Mouse (Mus musculus): ENCODE measurements around the gene Fosb. TPM values are rescaled to one million over a fixed set of nuclear protein-coding genes. Genes with fewer than 3 reads are reported as not detected.

Fosb gene
- total and polyA plus RNA-seq, 2 experiments from 2014 or later, result 0.10 to 0.80 TPM

DNA sequence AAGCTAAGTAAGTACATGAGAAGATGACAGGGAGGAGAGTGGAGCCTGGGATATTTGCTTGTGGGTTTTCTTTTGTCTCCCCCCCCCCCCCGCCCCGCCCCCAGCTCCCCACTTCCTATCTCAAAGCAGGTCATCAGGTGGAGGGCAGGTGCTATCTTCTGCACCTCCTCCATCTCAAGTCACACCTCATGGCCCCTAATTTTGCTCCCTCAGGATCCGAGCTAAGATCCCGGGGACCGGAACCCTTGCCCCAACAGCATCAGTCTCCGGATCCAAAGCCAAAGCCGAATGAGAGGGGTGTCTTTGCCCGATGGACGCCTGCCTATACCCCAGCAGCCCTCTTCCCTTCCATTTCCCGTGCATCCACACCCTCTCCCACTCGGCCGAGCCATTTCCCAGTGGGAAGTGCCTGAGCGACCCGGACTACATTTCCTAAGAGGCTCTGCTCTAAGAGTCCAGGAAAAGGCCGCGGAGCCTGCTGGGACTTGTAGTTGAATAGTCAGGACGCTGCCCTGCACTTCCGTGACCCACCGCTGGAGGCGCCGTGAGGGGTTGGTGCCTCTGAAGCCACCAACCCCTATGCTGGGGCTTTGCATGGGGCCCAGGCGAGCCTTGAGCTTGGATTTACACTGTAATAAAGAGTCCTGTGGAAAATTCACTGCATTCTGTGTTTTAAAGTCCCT lies 14.2 kb downstream of the Fosb start:
- 18% methylated on average over 22 of the region's 22 CpGs for WGBS
- H3K9ac ChIP-seq (replicated peaks; ENCODE audit: low read depth, low read length), result no peak overlapping the region
- peak; percentile 90 for TF ChIP-seq CTCF (IDR thresholded peaks at IDR 0.05; ENCODE audit: low read depth)
- no peak for TF ChIP-seq EP300 (IDR thresholded peaks at IDR 0.05; ENCODE audit: low read depth)

GRCm38 (mm10) chr7:19290969-19291596 lies 18.8 kb downstream of the Fosb start:
- no peaks in the 10 kb centered on the region for H3K27me3 ChIP-seq (ENCODE audit: control insufficient read depth, insufficient read depth, low read length)
- no peak for TF ChIP-seq EP300 (IDR thresholded peaks at IDR 0.05; ENCODE audit: low read depth)
- no peak for TF ChIP-seq CTCF (IDR thresholded peaks at IDR 0.05; ENCODE audit: low read depth)
- peak overlapping the region; percentile 55 for H3K4me3 ChIP-seq (ENCODE audit: low read depth, low read length)
- peak overlapping the region; percentile 71 for H3K27ac ChIP-seq (ENCODE audit: low read depth)
- H3K4me2 ChIP-seq (ENCODE audit: low read depth, low read length), result peak overlapping the region; percentile 66
- H3K36me3 ChIP-seq (replicated peaks; ENCODE audit: control insufficient read depth, insufficient read depth, low read length), result no peaks in the 10 kb centered on the region
- H3K4me1 ChIP-seq (ENCODE audit: control insufficient read depth, insufficient read depth), result 0 out of 2 replicates have a peak, but pooled peaks cover 3% of the 10 kb centered on the region
- peak overlapping the region; percentile 51 for H3K9ac ChIP-seq (replicated peaks; ENCODE audit: low read depth, low read length)
- 2% methylated on average over 20 of the region's 20 CpGs for WGBS
- peak; percentile 57 for DNase-seq (ENCODE audit: low spot score)
- H3K9me3 ChIP-seq (replicated peaks; ENCODE audit: control insufficient read depth, low read length), result no peaks in the 10 kb centered on the region
- ATAC-seq (ENCODE audit: insufficient read depth, low read depth), result peak; percentile 75

More for the DNA sequence above, 14.2 kb downstream of the Fosb start:
- H3K4me1 ChIP-seq (ENCODE audit: control insufficient read depth, insufficient read depth), result 0 out of 2 replicates have a peak, but pooled peaks cover under 1% of the 10 kb centered on the region
- ATAC-seq (ENCODE audit: insufficient read depth, low read depth) (peak; percentile 76), DNase-seq (ENCODE audit: low spot score) (peak; percentile 88)
- H3K27ac ChIP-seq (ENCODE audit: low read depth), result no peak overlapping the region
- H3K9me3 ChIP-seq (replicated peaks; ENCODE audit: control insufficient read depth, low read length), result no peaks in the 10 kb centered on the region
- peak overlapping the region; percentile 22 for H3K4me3 ChIP-seq (ENCODE audit: low read depth, low read length)
- peak overlapping the region; percentile 55 for H3K4me2 ChIP-seq (ENCODE audit: low read depth, low read length)
- no peaks in the 10 kb centered on the region for H3K36me3 ChIP-seq (replicated peaks; ENCODE audit: control insufficient read depth, insufficient read depth, low read length)
- H3K27me3 ChIP-seq (ENCODE audit: control insufficient read depth, insufficient read depth, low read length), result no peaks in the 10 kb centered on the region

DNA sequence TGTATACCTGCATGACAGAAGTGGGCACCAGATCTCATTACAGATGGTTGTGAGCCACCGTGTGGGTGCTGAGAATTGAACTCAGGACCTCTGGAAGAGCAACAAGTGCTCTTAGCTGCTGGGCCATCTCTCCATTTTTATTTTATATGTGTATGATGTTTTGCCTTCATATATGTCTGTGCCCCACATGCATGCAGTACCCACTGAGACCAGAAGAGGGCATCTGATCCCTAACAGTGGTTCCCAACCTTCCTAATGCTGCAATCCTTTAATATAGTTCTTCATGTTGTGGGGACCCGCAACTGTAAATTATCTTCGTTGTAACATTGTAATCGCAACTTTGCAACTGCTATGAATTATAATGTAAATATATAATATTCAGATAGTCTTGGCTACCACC lies 25.1 kb downstream of the Fosb start:
- Histone ChIP-seq H3K4me2 (ENCODE audit: low read depth, low read length) (no peak overlapping the region), H3K4me1 (ENCODE audit: control insufficient read depth, insufficient read depth) (peaks cover 7% of the 10 kb centered on the region; the same call in 1 of the 2 replicates), H3K9me3 (replicated peaks; ENCODE audit: control insufficient read depth, low read length) (no peaks in the 10 kb centered on the region), H3K4me3 (ENCODE audit: low read depth, low read length) (no peak overlapping the region), H3K27me3 (ENCODE audit: control insufficient read depth, insufficient read depth, low read length) (peaks cover 28% of the 10 kb centered on the region), H3K36me3 (replicated peaks; ENCODE audit: control insufficient read depth, insufficient read depth, low read length) (no peaks in the 10 kb centered on the region), H3K9ac (replicated peaks; ENCODE audit: low read depth, low read length) (no peak overlapping the region), H3K27ac (ENCODE audit: low read depth) (no peak overlapping the region)
- TF ChIP-seq EP300 (IDR thresholded peaks at IDR 0.05; ENCODE audit: low read depth) (no peak), CTCF (IDR thresholded peaks at IDR 0.05; ENCODE audit: low read depth) (peak; percentile 79)
- no peak for ATAC-seq (ENCODE audit: insufficient read depth, low read depth)
- 22% methylated on average over 4 of the region's 4 CpGs for WGBS
- no peak for DNase-seq (ENCODE audit: low spot score)

DNA sequence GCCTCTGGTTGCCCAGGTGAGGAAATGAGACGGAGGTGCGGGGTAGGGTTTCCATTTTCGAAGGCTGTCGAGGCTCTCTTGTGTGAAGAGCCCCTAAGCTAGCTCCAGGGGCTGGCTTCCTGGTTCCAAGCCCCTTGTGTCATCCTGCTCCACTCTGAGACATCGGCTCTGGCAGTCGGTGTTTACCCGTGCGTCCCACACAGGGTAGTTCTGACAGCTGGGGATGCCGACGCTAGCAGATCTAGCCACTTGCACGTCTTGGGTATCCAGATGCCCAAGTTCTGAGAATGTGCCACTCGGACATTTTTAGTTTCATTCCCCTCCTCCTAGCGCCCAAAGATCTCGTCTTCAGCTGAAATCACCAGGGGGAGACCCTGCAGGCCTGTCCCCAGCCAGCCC lies 26.4 kb downstream of the Fosb start:
- Histone ChIP-seq H3K36me3 (replicated peaks; ENCODE audit: control insufficient read depth, insufficient read depth, low read length) (no peaks in the 10 kb centered on the region), H3K4me1 (ENCODE audit: control insufficient read depth, insufficient read depth) (peaks cover 13% of the 10 kb centered on the region; the same call in 1 of the 2 replicates), H3K9ac (replicated peaks; ENCODE audit: low read depth, low read length) (no peak overlapping the region), H3K27me3 (ENCODE audit: control insufficient read depth, insufficient read depth, low read length) (peaks cover 41% of the 10 kb centered on the region), H3K9me3 (replicated peaks; ENCODE audit: control insufficient read depth, low read length) (no peaks in the 10 kb centered on the region), H3K4me3 (ENCODE audit: low read depth, low read length) (no peak overlapping the region), H3K27ac (ENCODE audit: low read depth) (no peak overlapping the region), H3K4me2 (ENCODE audit: low read depth, low read length) (no peak overlapping the region)
- DNase-seq (ENCODE audit: low spot score) (no peak), ATAC-seq (ENCODE audit: insufficient read depth, low read depth) (no peak)
- TF ChIP-seq EP300 (IDR thresholded peaks at IDR 0.05; ENCODE audit: low read depth), result no peak
- TF ChIP-seq CTCF (IDR thresholded peaks at IDR 0.05; ENCODE audit: low read depth), result no peak
- WGBS, result 32% methylated on average over 14 of the region's 14 CpGs

DNA sequence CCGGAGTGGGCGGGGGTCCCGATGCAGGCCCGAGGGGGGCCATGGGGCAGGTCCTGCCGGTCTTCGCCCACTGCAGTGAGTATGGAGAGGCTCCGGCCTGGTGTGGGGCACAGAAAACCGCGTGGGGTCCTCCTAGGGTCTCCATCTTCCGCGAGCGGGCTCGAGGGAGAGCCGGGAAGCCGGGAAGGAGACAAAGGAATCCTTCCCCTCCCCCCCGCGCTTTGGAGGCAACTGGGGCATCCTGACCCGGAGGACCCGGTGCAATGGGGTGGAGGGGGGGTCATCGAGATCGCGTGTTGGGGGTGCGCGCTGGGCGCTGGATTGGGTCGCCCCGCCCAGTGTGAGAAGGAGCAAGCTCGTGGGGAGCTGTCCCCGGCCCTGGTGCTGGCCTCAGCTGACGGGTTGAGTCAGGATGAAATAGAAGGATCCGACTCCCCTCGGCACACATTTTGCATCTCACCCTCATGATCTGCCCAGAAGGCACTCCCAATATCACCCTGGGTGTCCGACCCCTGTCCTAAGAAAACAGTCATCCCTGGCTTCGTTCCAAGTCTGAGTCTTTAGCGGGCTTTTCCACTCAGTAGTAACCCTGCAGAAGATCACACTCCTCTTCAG lies 27.0 kb downstream of the Fosb start:
- Histone ChIP-seq H3K27ac (ENCODE audit: low read depth) (no peak overlapping the region), H3K4me2 (ENCODE audit: low read depth, low read length) (peak overlapping the region; percentile 96), H3K9me3 (replicated peaks; ENCODE audit: control insufficient read depth, low read length) (no peaks in the 10 kb centered on the region), H3K9ac (replicated peaks; ENCODE audit: low read depth, low read length) (no peak overlapping the region), H3K36me3 (replicated peaks; ENCODE audit: control insufficient read depth, insufficient read depth, low read length) (no peaks in the 10 kb centered on the region), H3K4me3 (ENCODE audit: low read depth, low read length) (peak overlapping the region; percentile 47), H3K4me1 (ENCODE audit: control insufficient read depth, insufficient read depth) (peaks cover 13% of the 10 kb centered on the region; the same call in 1 of the 2 replicates), H3K27me3 (ENCODE audit: control insufficient read depth, insufficient read depth, low read length) (peaks cover 46% of the 10 kb centered on the region)
- DNase-seq (ENCODE audit: low spot score) (no peak), ATAC-seq (ENCODE audit: insufficient read depth, low read depth) (peak; percentile 75)
- WGBS, result 1% methylated on average over 32 of the region's 35 CpGs
- no peak for TF ChIP-seq EP300 (IDR thresholded peaks at IDR 0.05; ENCODE audit: low read depth)
